Mouse (Mus musculus): ENCODE results near the gene Dnajc17.
A peak's percentile ranks its signal among the peaks of the same experiment; 100 is the strongest.

Dnajc17 gene

GRCm38 (mm10) chr2:119157836-119158235, 50.8 kb downstream of the Dnajc17 start:
- no peak for DNase-seq

GRCm38 (mm10) chr2:119156681-119157572, 51.7 kb downstream of the Dnajc17 start, which contains the start of gene Rmdn3:
Gene Rmdn3 (minus strand): TSS chr2:119157034.
- peak; percentile 97 to 99 for DNase-seq

- DNase-seq = peak in 1 of 2 experiments; percentile 62
These were observed 52.4 kb downstream of the Dnajc17 start for GRCm38 (mm10) chr2:119156081-119156680.

DNA sequence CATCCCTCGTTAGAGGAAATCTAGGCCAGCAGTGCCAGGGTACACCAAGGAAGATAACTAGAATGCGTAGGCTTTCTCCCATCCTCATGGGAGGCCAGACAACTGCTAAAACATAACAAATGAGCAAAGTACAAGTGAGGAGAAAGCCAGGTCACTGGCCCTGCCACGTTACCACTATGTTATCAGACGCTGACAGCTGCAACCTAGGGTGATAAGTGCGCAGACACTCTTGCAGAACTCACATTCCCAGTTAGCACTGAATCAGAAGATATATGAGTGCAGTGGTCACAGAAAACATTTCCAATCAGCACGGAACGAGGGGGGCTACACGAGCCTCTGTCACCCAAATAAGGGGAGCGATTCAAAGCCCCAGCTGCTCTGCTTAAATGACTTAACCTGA, 53.2 kb downstream of the Dnajc17 start:
- DNase-seq = no peak

DNA sequence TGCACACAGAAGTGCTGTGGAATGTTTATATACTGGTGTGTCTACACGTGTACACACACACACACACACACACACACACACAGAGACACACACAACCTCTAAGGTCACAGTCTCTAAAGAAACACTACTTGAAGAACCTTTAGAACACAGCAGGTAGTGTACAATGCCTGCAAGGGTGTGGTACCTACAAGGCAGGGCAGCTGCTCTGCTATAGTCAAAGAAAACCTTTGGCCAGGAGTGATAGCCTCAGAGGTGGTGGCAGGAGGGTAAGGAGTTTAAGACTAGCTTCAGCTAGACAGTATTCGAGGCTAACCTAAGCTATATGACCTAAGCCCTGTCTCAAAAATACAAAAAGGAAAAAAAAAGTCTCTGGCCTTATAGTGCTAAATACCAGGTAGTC, 53.9 kb downstream of the Dnajc17 start:
- DNase-seq = no peak

DNA sequence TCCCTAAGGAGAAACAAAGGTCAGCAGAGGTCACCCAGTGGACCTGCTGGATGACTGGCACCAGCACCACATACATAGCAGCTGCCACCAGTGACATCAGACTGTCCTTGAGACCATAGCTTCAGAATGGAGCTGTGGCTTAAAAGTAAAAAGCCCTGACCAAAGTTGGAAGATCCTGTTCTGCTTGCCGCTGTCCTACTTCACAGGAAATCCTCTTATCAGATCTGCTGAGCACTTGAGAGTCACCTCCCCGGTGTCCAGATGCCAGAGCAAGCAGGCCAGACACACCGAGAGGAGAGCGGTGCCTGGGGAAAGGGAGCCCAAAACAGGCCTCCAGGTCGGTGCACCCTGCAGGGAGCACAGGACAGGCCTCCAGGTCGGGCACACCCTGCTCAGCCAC, 56.3 kb downstream of the Dnajc17 start:
- DNase-seq = no peak

- DNase-seq = no peak
These were observed 60.8 kb downstream of the Dnajc17 start for GRCm38 (mm10) chr2:119147775-119148174.

GRCm38 (mm10) chr2:119147160-119147678, 61.4 kb downstream of the Dnajc17 start:
- no peak for DNase-seq

- no peak for DNase-seq
These were observed 62.2 kb downstream of the Dnajc17 start for GRCm38 (mm10) chr2:119146435-119146834.

- DNase-seq = peak in 1 of 2 experiments; percentile 55
These were observed 63.4 kb downstream of the Dnajc17 start for GRCm38 (mm10) chr2:119145199-119145598.

- DNase-seq = no peak
These were observed 72.2 kb downstream of the Dnajc17 start for GRCm38 (mm10) chr2:119136346-119136898.

All from kidney, postnatal 36 days (tissue).